Mouse (Mus musculus) heart, embryonic 16.5 days (tissue): ENCODE measurements at regions not wholly inside any gene's neighbourhood (a gene's known extent, or its start where the extent isn't known, plus 50 kb on each side); places are given as distances from the start of the nearest gene placed in this dataset.

Experiments
- ATAC-seq: fragments of 200-750 bp; cut with Nextera tagmentation; replicated peaks from 2 replicates; pipeline ENCODE4 v1.8.0; 2017; ENCODE audit warnings: moderate number of reproducible peaks; ENCODE audit not compliant: insufficient read depth, low FRiP score; ENCODE audit errors: extremely low read depth
- H3K27ac ChIP-seq: fragments of 300-500 bp; sonication (generic); 2 replicates; pipeline ENCODE4 v1.5.1; 2014; ENCODE audit warnings: mild to moderate bottlenecking, low read length, control low read depth, moderate library complexity
- H3K27me3 ChIP-seq: fragments of 300-500 bp; sonication (generic); 2 replicates; pipeline ENCODE4 v1.6.1; 2014; ENCODE audit warnings: low read length, mixed read lengths; ENCODE audit not compliant: control insufficient read depth, insufficient read depth
- H3K36me3 ChIP-seq: fragments of 300-500 bp; sonication (generic); 2 replicates; pipeline ENCODE4 v1.6.1; 2014; ENCODE audit not compliant: control insufficient read depth, insufficient read depth
- H3K4me1 ChIP-seq: fragments of 300-500 bp; sonication (generic); 2 replicates; pipeline ENCODE4 v1.6.1; 2014; ENCODE audit warnings: low read length, mixed read lengths; ENCODE audit not compliant: control insufficient read depth, insufficient read depth
- H3K4me2 ChIP-seq: fragments of 300-500 bp; sonication (generic); 2 replicates; pipeline ENCODE4 v1.6.1; 2014; ENCODE audit warnings: low read depth, mild to moderate bottlenecking, control low read depth, low read length
- H3K4me3 ChIP-seq: fragments of 300-500 bp; sonication (generic); 2 replicates; pipeline ENCODE4 v1.5.1; 2014; ENCODE audit warnings: mild to moderate bottlenecking, control low read depth, low read length
- H3K9ac ChIP-seq: fragments of 300-500 bp; sonication (generic); 2 replicates; pipeline ENCODE4 v1.6.1; 2014; ENCODE audit warnings: low read length, control low read depth
- H3K9me3 ChIP-seq: fragments of 300-500 bp; sonication (generic); replicated peaks from 2 replicates; pipeline ENCODE4 v1.6.1; 2016; ENCODE audit warnings: low read length; ENCODE audit not compliant: control insufficient read depth
- WGBS: fragments of 180-500 bp; shearing (Covaris S2); extraction: QIAGEN DNeasy Blood & Tissue Kit; methylation state at CpG from one replicate; pipeline ENCODE4 v1.1.7; 2014; 5-methylcytosine and 5-hydroxymethylcytosine counted together

DNA sequence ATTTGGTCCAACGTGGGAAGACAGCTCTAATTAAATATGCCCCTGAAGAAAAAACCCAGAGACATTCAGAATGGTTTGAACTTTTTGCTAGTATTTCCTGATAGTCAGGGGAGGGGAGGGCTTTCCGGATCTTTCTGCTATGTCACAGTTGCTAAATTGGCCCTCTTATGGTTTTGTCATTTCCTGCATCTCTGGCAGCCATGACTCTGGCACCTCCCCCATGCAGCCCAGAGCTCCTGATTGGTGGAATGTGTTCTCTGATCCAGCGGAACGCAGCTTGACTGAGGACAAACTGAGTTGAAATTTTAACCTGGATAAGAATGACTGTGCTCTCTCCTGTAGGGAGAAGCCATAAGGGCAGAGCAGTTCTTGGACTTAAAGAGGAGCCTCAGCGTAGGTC lies 150.4 kb upstream of the Emcn start:
- H3K9ac ChIP-seq, result no peak overlapping the region
- no peak overlapping the region for H3K4me2 ChIP-seq
- no peaks in the 10 kb centered on the region for H3K4me1 ChIP-seq
- 69% methylated on average over 5 of the region's 5 CpGs for WGBS
- ATAC-seq, result no peak
- no peaks in the 10 kb centered on the region for H3K36me3 ChIP-seq
- no peak overlapping the region for H3K27ac ChIP-seq
- no peaks in the 10 kb centered on the region for H3K9me3 ChIP-seq
- no peaks in the 10 kb centered on the region for H3K27me3 ChIP-seq
- no peak overlapping the region for H3K4me3 ChIP-seq

DNA sequence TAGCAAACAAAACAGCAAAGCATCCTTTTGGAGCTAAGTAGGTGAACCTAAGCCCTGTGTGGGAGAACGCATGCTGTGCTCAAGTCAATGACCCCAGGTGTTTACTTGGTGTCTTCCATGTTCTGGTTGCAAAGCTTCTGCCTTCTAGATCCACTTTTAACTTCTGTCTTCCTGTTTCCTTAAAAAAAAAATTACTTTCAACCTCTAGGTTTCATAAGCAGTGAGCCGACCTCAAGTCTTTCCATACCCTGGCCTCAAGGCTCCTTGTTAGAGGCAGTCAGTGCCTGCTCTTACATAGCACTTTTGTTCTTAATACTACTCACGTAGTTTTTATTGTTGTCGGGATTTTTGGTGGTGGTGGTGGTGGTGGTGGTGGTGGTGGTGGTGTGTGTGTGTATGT lies 149.9 kb upstream of the Emcn start:
- H3K9me3 ChIP-seq, result no peaks in the 10 kb centered on the region
- H3K4me3 ChIP-seq, result no peak overlapping the region
- no peak overlapping the region for H3K27ac ChIP-seq
- no peak overlapping the region for H3K9ac ChIP-seq
- no peaks in the 10 kb centered on the region for H3K36me3 ChIP-seq
- H3K4me1 ChIP-seq, result no peaks in the 10 kb centered on the region
- WGBS, result 86% methylated on average over 4 of the region's 4 CpGs
- H3K27me3 ChIP-seq, result no peaks in the 10 kb centered on the region
- H3K4me2 ChIP-seq, result no peak overlapping the region
- ATAC-seq, result no peak

DNA sequence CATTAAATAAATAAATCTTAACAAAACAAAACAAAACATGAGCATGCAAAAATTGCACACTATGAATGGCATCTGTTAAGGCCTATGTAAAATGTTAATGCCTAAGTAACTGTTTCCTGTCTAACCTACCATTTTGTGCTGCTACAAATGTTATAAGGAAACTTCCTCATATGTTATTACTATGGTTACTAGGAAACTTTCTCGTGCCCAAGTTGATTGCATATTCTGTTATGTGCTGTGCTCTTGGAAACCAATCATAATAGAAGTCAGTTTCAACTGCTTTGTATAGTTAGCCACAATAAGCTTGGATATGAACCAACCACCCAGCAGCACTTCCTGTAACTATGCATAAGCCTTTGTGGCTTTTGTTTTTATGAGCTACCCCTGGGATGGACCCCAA lies 147.0 kb upstream of the Emcn start:
- no peaks in the 10 kb centered on the region for H3K36me3 ChIP-seq
- no peak overlapping the region for H3K9ac ChIP-seq
- WGBS, result 58% methylated on average over 1 of the region's 1 CpGs
- no peak overlapping the region for H3K4me2 ChIP-seq
- H3K4me1 ChIP-seq, result no peaks in the 10 kb centered on the region
- no peak for ATAC-seq
- H3K4me3 ChIP-seq, result no peak overlapping the region
- H3K27me3 ChIP-seq, result no peaks in the 10 kb centered on the region
- no peak overlapping the region for H3K27ac ChIP-seq
- no peaks in the 10 kb centered on the region for H3K9me3 ChIP-seq

DNA sequence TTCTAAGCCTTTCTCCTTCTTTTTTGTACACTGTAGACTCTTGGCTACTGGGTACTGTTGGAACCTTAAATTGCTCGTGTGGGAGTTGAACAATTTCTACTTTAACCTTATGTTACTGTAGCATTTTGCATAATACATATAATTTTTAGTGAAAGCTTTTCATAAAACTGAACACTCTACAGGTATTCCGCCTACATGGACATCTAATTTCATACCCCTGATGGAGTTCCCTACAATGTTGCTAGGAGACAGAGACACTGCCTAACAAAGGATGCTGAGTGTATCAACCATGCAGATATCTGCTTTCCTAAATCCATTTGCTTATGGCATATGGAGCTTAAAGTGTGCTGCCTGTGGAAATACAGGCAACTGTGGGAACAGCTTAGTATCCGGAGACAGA lies 129.2 kb upstream of the Emcn start:
- ATAC-seq, result no peak

DNA sequence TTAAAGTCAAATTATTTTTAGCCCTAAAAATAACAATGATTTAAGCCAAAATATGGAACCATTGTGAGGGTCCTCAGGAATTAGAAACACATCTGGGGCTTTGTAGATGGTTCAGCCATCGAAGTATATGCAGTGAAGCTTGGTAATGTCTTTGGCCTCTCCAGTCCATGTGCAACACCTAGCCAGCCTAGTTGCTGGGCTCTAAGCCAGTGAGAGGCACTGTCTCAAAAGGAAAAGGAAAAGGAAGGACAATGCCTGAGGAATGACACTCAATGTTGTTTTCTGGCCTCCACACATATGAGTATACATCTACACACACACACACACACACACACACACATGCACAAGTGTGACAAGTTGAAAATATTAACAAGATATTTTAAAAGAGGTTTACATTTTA lies 124.8 kb upstream of the Emcn start:
- no peaks in the 10 kb centered on the region for H3K27me3 ChIP-seq
- ATAC-seq, result no peak

More for the DNA sequence above, 129.2 kb upstream of the Emcn start:
- 80% methylated on average over 3 of the region's 3 CpGs for WGBS
- no peaks in the 10 kb centered on the region for H3K27me3 ChIP-seq
- no peak overlapping the region for H3K27ac ChIP-seq
- no peaks in the 10 kb centered on the region for H3K36me3 ChIP-seq
- H3K9me3 ChIP-seq, result no peaks in the 10 kb centered on the region
- H3K4me3 ChIP-seq, result no peak overlapping the region
- H3K4me2 ChIP-seq, result no peak overlapping the region
- no peaks in the 10 kb centered on the region for H3K4me1 ChIP-seq
- no peak overlapping the region for H3K9ac ChIP-seq

DNA sequence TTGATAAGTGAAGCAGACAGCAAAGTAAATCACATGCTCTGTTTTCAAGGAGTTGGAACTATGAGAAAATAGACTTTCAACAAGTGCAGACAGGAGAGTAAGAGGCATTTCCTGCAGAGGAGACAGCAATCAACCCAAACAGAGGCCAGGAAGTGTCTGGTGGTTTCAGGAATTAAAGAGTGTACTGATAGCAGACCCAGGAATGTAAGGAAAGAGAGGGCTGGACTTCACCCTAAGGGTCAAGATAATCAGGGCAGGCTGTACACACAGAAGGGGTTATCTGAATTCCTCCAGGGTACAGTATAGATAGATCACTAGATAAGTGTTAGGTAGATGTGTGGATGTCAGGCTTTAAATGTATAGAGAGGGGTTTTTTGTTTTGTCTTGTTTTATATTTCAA lies 123.6 kb upstream of the Emcn start:
- no peaks in the 10 kb centered on the region for H3K4me1 ChIP-seq
- H3K27ac ChIP-seq, result no peak overlapping the region
- no peak overlapping the region for H3K9ac ChIP-seq
- no peaks in the 10 kb centered on the region for H3K9me3 ChIP-seq
- ATAC-seq, result 0 out of 2 replicates have a peak, but pooled peaks have one; percentile 32
- no peaks in the 10 kb centered on the region for H3K36me3 ChIP-seq
- H3K4me3 ChIP-seq, result no peak overlapping the region
- no peaks in the 10 kb centered on the region for H3K27me3 ChIP-seq
- no peak overlapping the region for H3K4me2 ChIP-seq

More for the DNA sequence above, 124.8 kb upstream of the Emcn start:
- Histone ChIP-seq H3K4me1 (no peaks in the 10 kb centered on the region), H3K4me2 (no peak overlapping the region), H3K36me3 (no peaks in the 10 kb centered on the region), H3K27ac (no peak overlapping the region), H3K9me3 (no peaks in the 10 kb centered on the region), H3K9ac (no peak overlapping the region), H3K4me3 (no peak overlapping the region)
- WGBS, result 74% methylated on average over 1 of the region's 1 CpGs

DNA sequence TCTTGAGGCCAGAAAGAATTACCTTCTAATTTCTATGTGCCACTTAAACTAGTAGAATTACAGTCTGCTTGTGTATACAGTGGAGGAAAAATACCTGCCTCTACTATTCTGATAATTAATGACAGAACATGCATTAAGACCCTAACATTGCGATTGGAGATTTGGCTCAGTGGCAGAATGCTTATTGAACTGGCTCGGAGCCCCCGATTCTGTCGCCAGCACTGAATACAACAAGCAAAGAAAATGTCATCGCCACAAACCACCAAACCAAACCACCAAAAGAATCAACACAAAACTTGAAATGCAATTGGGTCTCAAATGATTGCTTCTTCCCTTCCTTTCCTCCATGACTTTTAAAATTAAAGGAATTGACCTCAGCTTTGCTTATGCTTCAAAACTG lies 122.9 kb upstream of the Emcn start:
- H3K27ac ChIP-seq, result no peak overlapping the region; the same call in 1 of the 2 replicates
- no peaks in the 10 kb centered on the region for H3K36me3 ChIP-seq
- H3K27me3 ChIP-seq, result no peaks in the 10 kb centered on the region
- ATAC-seq, result no peak
- H3K9me3 ChIP-seq, result no peaks in the 10 kb centered on the region
- H3K9ac ChIP-seq, result no peak overlapping the region
- WGBS, result 88% methylated on average over 5 of the region's 5 CpGs
- H3K4me2 ChIP-seq, result no peak overlapping the region
- H3K4me1 ChIP-seq, result no peaks in the 10 kb centered on the region
- no peak overlapping the region for H3K4me3 ChIP-seq

DNA sequence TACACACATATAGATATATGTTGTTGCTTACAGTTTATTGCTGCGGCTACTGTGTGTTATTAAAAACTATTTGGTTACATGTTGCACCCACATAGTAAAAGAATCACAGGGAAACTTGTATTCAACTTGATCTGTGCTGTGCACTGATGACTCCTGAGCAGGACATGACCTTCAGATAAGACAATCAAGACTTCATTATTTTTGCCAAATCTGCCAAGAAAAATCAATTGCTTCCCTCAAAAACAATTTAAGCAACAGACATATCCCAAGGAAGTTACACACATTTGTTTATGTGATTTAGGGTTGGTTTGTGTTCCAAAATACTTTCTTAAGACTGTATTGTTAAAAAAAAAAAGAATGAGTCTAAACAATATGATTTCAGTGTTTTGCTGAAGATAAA lies 114.7 kb upstream of the Emcn start:
- no peaks in the 10 kb centered on the region for H3K9me3 ChIP-seq
- no peaks in the 10 kb centered on the region for H3K36me3 ChIP-seq
- no peak overlapping the region for H3K4me3 ChIP-seq
- no peak for ATAC-seq
- no peak overlapping the region for H3K4me2 ChIP-seq
- no peak overlapping the region for H3K9ac ChIP-seq
- 81% methylated on average over 1 of the region's 1 CpGs for WGBS
- H3K27ac ChIP-seq, result no peak overlapping the region
- no peaks in the 10 kb centered on the region for H3K4me1 ChIP-seq
- H3K27me3 ChIP-seq, result no peaks in the 10 kb centered on the region

DNA sequence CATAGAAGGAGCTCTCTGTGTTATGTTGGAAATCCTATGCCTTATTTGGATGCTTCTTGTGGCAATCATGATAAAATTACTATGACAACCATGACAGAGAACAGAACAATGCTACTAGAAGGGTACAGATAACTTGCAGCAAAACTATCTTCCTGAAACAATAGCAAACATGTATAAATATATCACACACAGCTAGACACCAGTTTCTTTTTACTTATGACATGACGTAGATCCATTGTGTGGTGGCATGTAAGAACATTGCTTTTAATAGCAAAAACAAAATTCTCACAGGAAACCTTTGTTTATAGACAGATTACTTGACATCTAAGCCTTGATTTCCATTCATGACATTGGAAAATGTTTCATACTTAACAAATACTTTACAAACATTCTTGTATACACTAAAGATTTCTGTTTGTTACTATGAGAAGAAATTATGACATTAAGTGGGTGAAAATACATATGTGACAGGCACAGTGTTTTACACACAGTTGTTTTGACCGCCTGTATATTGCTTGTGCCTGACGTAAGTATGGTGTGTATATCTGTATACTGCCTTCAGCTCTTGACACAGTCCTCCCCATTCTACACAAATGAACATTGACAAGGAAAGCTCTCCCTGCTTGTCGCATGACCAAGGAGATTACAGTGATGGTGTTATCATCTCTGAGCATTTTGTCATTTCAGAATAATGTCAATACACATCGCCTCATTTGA lies 113.6 kb upstream of the Emcn start:
- H3K9ac ChIP-seq, result no peak overlapping the region
- H3K36me3 ChIP-seq, result no peaks in the 10 kb centered on the region
- H3K27ac ChIP-seq, result no peak overlapping the region
- 62% methylated on average over 5 of the region's 5 CpGs for WGBS
- no peak overlapping the region for H3K4me2 ChIP-seq
- no peaks in the 10 kb centered on the region for H3K4me1 ChIP-seq
- no peaks in the 10 kb centered on the region for H3K27me3 ChIP-seq
- H3K9me3 ChIP-seq, result no peaks in the 10 kb centered on the region
- no peak overlapping the region for H3K4me3 ChIP-seq
- ATAC-seq, result no peak
